Mouse (Mus musculus) adrenal gland, postnatal 14 days (tissue): ENCODE measurements at regions not wholly inside any gene's neighbourhood (a gene's known extent, or its start where the extent isn't known, plus 50 kb on each side); places are given as distances from the start of the nearest gene placed in this dataset.

ENCODE experiments used
- DNase-seq: peaks from one replicate; pipeline ENCODE4 v3.0.0; 2021; ENCODE audit warnings: mixed read lengths

DNA sequence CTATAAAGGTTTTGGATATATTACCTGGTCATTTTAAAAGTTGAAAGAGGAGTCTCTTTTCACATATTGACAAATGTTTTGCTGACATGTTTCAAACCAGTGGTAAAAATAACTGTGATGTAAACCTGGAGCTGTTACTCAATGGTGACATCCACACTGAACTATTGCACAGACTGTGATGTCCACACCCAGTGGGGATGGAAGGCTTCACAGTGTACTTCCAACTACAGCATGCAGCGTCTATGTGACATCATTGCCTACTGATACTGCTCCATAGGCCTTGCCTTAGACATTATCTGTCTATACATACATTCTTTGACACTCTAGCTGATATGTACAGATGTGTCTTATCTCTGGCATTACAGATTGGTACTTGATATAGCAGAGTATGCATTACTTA is 120.1 kb upstream of the Rbms1 start:
- no peak for DNase-seq

GRCm38 (mm10) chr2:61082640-61083039 is 119.6 kb upstream of the Rbms1 start:
- DNase-seq = no peak

GRCm38 (mm10) chr2:61080006-61080405 is 117.0 kb upstream of the Rbms1 start:
- no peak for DNase-seq

- no peak for DNase-seq
Observed at GRCm38 (mm10) chr2:61071025-61071424, 108.0 kb upstream of the Rbms1 start.

- DNase-seq = no peak
Observed at GRCm38 (mm10) chr2:61067877-61068276, 104.9 kb upstream of the Rbms1 start.

GRCm38 (mm10) chr2:61062125-61062524 is 99.1 kb upstream of the Rbms1 start:
- peak; percentile 46 for DNase-seq

DNA sequence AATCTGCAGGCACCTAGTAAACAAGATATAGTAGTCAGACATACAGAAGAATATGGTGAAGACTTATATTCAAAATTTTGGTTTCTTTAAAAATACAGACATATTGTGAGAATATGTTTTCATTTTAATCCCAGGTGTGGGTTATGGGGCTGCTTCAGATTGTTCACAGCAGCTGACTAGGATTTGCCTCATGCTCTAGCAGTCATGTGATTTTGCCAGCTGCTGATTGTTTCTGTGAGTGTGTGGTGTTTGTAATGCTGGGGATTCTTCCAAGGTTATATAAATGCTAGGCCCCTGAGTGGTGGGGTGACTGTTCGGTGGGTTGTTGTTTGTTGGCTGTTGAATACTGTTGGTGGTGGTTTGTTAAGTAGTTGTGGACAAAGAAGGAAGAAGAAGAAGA is 97.9 kb upstream of the Rbms1 start:
- DNase-seq = no peak

- DNase-seq = peak; percentile 16
Observed at GRCm38 (mm10) chr2:61058545-61059235, 95.7 kb upstream of the Rbms1 start.

DNA sequence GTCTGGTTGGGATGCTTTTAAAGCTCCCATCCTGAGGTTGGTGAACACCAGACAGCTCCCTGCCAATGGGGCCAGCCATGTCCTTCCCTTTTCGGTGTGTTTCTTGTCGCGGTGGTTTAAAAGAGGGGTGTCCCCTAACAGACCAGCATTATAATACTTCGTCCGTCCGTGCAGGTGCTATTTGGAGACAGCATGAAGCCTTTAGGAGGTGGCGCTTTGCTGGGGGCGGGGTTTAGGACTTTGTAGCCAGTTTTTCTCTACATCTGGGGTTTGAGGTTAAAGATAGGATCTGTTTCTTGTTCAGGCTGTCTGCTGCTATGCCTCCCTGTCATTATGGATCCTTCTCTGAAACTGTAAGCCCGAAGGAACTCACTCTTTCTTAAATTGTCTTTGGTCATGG is 89.3 kb upstream of the Rbms1 start:
- DNase-seq = no peak

DNA sequence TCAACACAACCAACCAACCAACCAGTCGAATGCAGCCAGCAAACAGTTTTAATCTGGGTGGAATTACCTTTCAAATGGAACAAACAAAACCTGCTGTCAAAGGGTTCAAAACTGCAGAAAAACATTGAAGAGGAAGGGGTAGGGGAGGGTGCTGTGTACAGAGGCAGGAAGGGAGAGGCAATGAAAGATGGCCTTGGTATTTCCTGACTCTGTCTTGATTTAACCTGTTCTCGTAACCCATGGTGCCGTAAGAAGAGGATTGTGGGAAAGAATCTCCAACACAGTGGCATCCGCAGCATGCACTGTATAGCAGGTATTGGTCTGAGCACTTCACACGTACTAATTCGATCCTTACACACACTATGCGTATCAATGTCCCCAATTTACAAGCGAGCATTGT is 88.8 kb upstream of the Rbms1 start:
- no peak for DNase-seq

GRCm38 (mm10) chr2:61046111-61046767 is 83.2 kb upstream of the Rbms1 start:
- no peak for DNase-seq

DNA sequence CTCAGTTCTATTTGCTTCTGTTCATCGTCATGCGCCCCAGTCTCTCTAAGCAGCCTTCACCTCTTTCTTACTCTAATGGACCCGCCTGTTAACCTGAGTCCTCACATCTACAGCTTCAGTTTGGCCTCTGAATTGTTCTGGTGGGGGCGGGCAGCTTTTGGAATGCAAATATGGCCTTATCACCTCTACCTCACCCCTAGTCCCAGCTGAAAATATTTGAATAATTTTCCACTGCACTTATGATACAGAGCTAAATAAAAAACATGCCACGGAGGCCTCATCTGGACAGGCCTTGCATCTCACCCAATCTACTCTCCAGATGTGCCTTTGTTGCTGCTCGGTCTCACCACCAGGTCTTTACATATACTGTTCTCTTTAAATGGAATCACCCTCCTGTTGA is 82.5 kb upstream of the Rbms1 start:
- DNase-seq = no peak

GRCm38 (mm10) chr2:61032920-61033319 is 69.9 kb upstream of the Rbms1 start:
- no peak for DNase-seq

DNA sequence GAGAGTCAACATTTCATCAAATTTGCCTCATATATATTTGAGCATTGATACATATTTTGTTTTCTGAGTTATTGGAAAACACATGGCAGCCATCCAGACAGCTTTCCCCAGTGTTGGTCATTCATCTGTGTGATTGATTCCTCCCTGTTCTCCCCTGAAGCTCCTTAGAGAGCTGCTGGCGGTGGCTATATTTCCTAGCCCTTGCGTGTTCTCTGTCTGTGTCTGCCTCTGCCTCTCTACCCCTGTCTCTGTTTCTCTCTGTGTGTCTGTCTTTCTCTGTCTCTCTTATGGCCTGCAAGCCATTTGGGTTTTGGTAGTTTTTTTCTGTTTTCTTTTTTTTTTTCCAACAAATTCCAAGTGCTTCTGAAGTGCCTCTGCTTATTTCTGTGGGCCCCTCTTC is 66.7 kb upstream of the Rbms1 start:
- no peak for DNase-seq

DNA sequence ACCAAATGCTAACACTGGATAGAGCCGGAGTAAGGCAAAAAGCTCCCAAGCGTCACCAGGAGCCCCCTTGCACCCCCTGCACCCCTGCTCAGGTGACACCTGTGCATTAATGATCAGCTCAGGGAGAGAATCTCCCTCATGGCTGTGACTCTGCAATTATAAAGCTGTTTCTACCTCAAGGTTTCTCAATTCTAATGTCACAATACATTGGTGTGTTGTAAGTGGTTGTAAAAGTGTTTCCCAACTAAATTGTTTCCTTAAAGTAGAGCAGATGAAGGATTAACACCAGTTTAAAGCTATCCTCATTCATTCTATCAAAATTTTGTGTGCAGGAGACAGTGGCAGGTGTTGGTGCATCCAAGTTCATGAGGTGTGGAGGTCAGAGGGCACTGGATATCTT is 65.6 kb upstream of the Rbms1 start:
- DNase-seq = no peak

DNA sequence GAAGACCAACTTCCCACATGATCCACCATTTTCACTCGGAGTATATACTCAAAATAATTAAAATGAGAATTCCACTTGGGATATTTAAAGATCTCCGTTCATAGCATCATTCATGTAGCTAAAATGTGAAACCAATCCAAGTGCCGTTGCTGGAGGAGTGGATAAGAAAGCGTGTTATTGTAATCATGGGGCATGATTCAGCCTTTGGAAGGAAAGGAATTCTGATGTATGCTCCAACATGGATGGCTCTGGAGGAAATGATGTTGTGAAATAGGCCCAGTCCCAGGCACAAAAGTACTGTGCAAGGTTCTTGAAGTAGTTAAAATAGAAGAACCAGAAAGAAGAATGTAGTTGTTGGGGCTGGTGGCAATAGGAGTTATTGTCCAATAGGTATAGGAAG is 64.7 kb upstream of the Rbms1 start:
- no peak for DNase-seq

- DNase-seq = no peak
Observed at GRCm38 (mm10) chr2:61022411-61022810, 59.4 kb upstream of the Rbms1 start.

GRCm38 (mm10) chr2:61020791-61021190 is 57.8 kb upstream of the Rbms1 start:
- DNase-seq = no peak

DNA sequence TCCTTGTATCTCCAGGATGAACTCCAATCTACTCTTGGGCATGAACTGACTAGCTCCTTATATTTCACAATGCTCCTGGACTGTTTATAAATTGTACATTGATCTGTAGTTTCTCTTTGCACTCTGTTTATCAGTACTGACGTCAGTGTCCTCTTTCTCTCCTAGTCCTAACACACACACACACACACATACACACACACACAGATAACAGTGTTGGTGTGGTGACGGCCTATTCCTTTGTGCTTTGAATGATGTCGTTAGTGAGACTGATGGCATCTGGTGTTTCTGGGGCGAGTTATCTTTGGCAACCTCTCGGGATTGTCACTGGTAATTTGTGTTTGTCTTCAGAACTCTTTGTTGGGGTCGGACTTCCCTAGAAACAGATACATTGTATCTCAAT is 50.0 kb upstream of the Rbms1 start:
- no peak for DNase-seq
